Mouse (Mus musculus) telencephalon, adult 2 months (tissue): Measurements from ENCODE around the gene Ip6k3.

Experiments
- DNase-seq: peaks from one replicate; pipeline ENCODE4 v3.0.0-alpha.2; 2011; ENCODE audit warnings: low read depth, low spot score

Ip6k3 gene

DNA sequence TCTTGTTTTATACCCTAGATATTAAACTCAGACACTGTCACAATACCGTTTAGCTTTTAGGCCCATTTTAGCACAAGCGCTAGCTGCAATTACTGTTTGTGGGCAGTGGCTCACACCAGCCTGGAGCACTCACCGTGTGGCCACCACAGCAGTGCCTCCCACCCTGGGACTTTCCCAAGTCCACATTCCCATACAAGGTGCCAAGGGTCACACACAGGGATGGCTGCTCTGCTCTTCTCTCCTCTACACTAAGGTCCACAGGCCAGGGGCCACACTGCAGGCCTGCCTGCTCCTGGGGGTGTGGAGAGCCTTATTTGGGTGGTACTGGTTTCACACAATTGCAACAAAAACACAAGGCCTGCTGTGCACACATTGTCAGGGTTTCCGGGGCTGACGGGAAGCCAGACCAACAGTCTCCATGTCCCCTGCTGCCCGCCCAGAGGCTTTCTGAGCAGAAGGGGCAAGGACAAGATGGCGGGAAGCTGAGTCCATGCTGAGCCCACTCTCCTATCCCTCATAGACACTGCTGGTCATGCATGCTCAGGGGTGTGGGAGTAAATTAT is 43.7 kb downstream of the Ip6k3 start:
- DNase-seq, result no peak

- no peak for DNase-seq
Observed at GRCm38 (mm10) chr17:27123103-27123502, 44.5 kb downstream of the Ip6k3 start.

- DNase-seq, result no peak
Observed at GRCm38 (mm10) chr17:27122701-27123100, 44.9 kb downstream of the Ip6k3 start.

DNA sequence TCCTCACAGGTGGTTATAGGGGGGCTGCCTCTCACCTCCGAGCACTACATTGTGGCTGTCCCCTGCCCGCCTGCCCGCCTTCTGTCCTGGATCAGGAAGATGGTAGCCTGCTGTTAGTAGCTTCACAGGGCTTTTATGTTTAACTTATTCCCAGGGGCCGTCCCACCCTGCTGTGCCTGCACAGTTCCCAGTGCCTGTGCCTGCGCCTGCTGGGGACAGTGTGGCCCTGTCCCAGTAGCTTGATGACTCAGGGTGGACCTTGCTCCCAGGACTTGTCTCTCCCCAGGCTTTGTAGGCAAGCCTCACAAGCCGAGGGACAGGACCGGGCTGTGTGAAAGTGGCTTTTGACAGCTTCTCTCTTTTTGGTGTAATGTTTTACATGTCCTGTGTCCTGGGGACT is 45.8 kb downstream of the Ip6k3 start:
- no peak for DNase-seq

DNA sequence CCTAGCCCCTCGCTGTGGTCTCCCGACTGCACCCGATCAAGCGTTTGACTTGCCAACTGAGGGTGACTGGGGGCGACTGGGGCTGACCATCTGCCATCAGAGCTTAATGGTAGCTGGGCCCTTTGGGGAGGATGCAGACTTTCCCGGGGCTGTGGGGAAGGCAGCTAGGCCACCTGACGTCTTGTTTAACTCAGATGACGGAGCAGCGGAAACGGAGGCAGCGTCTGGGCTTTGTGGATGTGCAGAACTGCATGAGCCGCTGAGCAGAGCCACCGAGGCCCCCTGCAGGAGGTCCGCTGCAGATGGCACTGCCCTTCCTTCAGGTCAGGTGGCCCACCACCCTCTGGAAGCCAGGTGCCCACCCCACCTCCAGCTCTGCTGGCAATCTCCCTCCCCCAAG is 46.3 kb downstream of the Ip6k3 start:
- DNase-seq, result no peak

DNA sequence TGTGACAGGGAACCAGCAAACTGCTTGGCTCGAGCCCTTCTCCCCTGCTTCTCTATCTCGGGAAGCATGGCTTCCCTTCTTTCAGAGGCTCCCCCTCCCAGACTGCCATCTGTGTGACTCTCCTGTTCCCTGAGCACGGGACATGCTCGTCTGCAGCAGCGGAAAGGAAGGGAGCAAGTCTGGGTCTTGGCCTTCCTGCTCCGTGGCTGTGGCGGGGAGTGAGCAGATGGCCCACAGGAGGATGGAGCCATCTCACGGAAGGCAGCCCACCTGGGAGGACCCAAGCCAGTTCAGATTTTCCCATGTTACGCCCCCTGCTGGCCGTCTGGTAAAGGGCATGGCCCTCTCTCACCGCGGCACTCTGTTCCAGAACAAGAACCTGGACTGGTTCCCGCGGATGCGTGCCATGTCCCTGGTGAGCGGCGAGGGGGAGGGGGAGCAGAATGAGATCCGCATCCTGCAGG is 47.0 kb downstream of the Ip6k3 start:
- no peak for DNase-seq

DNA sequence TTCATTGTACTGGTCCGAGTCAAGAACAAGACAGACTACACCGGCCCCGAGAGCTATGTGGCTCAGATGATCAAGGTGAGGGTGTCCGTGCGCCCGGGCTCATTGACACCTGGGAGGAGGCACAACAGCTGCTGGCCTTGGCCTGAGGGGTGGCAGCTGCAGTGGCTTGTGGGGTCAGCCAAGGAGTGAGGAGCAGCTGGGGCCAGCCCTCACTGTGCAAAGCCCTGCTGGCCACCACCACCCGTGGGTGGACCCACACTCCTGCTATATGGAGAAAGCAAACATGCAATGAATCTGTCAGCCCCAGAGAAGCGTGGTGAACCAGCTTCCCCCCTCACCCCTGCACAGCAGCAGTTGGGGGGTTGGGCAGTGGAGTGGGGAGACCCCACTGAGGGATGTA is 47.6 kb downstream of the Ip6k3 start:
- no peak for DNase-seq

DNA sequence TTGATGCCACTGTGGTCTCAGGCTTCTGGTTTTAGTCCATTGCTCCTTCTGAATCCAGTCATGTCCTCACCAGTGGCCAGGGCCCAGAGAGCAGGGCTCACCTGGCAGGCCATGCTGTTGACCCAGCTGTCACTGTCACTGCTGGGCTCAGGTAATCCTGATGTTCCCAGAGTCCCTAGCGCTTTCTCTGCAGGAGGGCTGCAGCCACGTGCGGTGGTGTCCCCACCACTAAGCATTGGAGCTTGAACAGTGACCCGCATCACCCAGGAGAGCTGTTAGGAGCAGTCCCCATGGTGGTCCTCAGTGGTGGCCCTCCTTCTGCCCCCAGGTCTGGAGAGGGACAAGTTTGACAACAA is 48.1 kb downstream of the Ip6k3 start:
- no peak for DNase-seq

GRCm38 (mm10) chr17:27118676-27119539 is 48.7 kb downstream of the Ip6k3 start:
- DNase-seq, result no peak

GRCm38 (mm10) chr17:27110072-27110471 is 57.5 kb downstream of the Ip6k3 start:
- no peak for DNase-seq

DNA sequence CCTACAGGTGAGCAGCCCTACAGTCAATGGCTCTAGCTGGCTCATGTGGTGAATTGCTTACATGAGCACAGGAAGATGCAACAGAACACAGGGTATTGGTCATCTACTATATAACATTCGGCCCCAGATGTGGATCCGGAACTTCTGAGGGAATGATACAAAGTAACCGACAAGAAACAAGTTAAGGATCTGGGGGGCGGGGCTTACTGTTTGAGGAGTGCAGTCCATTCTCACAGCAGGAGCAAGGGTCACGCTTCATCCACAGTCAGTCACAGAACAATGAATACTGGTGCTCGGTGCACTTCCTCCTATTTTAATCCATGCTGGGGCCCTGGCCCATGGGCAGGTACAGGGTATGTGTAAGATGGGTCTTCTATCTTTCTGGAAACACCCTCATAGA is 59.7 kb downstream of the Ip6k3 start:
- no peak for DNase-seq

- no peak for DNase-seq
Observed at GRCm38 (mm10) chr17:27106745-27107144, 60.9 kb downstream of the Ip6k3 start.

GRCm38 (mm10) chr17:27105698-27106470 is 61.7 kb downstream of the Ip6k3 start:
- no peak for DNase-seq

- no peak for DNase-seq
Observed at GRCm38 (mm10) chr17:27101675-27102074, 65.9 kb downstream of the Ip6k3 start.

DNA sequence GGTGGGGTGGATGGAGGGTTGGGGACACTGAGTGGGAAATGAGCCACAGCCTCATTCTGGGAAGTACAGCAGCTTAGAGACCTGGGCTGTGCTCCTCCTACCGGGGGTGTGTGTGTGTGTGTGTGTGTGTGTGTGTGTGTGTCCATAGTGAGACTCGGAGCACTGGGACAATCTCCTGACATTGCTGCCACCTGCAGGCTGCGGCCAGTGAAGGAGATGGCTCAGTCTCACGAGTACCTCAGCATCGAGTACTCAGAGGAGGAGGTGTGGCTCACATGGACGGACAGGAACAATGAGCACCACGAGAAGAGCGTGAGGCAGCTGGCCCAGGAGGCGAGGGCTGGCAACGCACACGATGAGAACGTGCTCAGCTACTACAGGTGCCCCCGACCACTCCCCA is 71.9 kb downstream of the Ip6k3 start:
- DNase-seq, result peak; percentile 12
